Mouse (Mus musculus) cortical plate, adult 2 months (tissue): ENCODE results near the gene Pcdh8.

Experiments used
- CTCF ChIP-seq: fragments of 200-500 bp; IDR thresholded peaks from 2 replicates; pipeline ENCODE4 v1.5.1; 2011; ENCODE audit warnings: mild to moderate bottlenecking, control low read depth, low read length; ENCODE audit not compliant: insufficient read depth; ENCODE audit errors: extremely low read depth
- POLR2A ChIP-seq: fragments of 200-500 bp; IDR thresholded peaks from 2 replicates; pipeline ENCODE4 v1.6.1; 2011; ENCODE audit warnings: mild to moderate bottlenecking, low read length, control low read depth; ENCODE audit not compliant: insufficient read depth; ENCODE audit errors: extremely low read depth

DNA sequence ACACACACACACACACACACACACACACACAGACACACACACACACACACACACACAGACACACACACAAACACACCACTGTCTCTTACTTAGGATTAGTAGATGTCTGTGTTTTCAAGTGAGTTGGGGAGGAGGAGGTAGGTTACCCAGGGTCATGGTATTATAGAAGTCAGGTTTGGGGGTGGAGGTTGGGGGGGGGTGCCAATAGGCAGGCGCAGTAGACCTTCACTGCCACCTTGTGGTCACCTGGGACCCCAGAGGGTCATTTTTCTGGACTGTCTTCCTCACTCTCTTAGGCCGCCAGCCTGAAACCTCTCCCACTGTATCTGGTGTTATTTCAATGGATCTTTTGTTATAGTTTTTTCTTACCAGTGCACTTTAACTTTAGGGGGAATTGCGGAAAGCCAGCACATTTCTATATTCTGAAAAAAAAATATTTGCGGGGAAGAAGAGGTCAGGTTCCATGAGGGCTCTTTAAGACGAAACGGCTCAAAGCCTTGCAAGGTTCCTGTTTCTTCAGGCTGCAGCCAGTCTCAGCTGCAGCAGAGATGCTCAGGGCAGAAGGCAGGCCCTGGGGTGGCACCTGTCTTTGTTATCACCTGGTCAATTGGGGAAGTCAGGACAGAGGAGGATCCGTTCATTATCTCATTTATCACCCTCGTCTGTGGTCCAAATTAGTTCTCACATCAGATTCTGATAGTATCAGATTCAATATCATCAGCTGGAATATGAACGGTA, 33.3 kb downstream of the Pcdh8 start:
- TF ChIP-seq CTCF (peak; percentile 32; the same call in 1 of the 2 replicates), POLR2A (no peak)
